ENCODE assay signal across 27 mouse cellular contexts in genomic region chr10:101328545-101328944, GRCm38 (mm10).
"Had no signal": no experiment of that assay in that cellular context is flagged by ENCODE, and none has a peak within 500 bp of the region (broad histone marks: within the 10 kb centered on the region; RNA-seq: fewer than 3 reads in every experiment).

No protein-coding gene starts in this region.

- H3K36me3 ChIP-seq: embryonic facial prominence, embryonic 10.5 days; embryonic facial prominence, embryonic 12.5 days; embryonic facial prominence, embryonic 13.5 days; embryonic facial prominence, embryonic 15.5 days; forebrain, embryonic 10.5 days; forebrain, embryonic 12.5 days; forebrain, embryonic 15.5 days had no signal

- H3K27me3 ChIP-seq: embryonic facial prominence, embryonic 12.5 days; embryonic facial prominence, embryonic 13.5 days; embryonic facial prominence, embryonic 15.5 days; forebrain, embryonic 12.5 days; forebrain, embryonic 13.5 days; forebrain, embryonic 15.5 days had no signal

- H3K27ac ChIP-seq: embryonic facial prominence, embryonic 10.5 days; embryonic facial prominence, embryonic 12.5 days; embryonic facial prominence, embryonic 13.5 days; embryonic facial prominence, embryonic 15.5 days; forebrain, embryonic 10.5 days; forebrain, embryonic 12.5 days; forebrain, embryonic 13.5 days; forebrain, embryonic 15.5 days; gastrocnemius, adult 2 months; heart, adult 2 months had no signal

- DNase-seq: cerebellum, adult 9-10 months; cerebellum, adult 9-11 months; cerebellum, postnatal 10 days; cerebellum, postnatal 14 days; cerebellum, postnatal 25 days; cerebellum, postnatal 36 days; embryo, embryonic 11 days; forebrain, postnatal 0 days; gastrocnemius, adult 2 months; gastrocnemius, postnatal 10 days; gastrocnemius, postnatal 14 days; gastrocnemius, postnatal 25 days; gastrocnemius, postnatal 36 days; heart, adult 11 months; heart, adult 18-20 months; heart, adult 2 months had no signal

- H3K4me3 ChIP-seq: embryonic facial prominence, embryonic 10.5 days; embryonic facial prominence, embryonic 12.5 days; embryonic facial prominence, embryonic 13.5 days; embryonic facial prominence, embryonic 15.5 days; erythroblast, embryonic 14.5 days; forebrain, embryonic 10.5 days; forebrain, embryonic 12.5 days; forebrain, embryonic 13.5 days; forebrain, embryonic 15.5 days; gastrocnemius, adult 2 months; heart, adult 2 months had no signal

- H3K9ac ChIP-seq: embryonic facial prominence, embryonic 12.5 days; embryonic facial prominence, embryonic 13.5 days; embryonic facial prominence, embryonic 15.5 days; forebrain, embryonic 12.5 days; forebrain, embryonic 13.5 days; forebrain, embryonic 15.5 days; forebrain, postnatal 0 days had no signal

- H3K9me3 ChIP-seq: embryonic facial prominence, embryonic 10.5 days; embryonic facial prominence, embryonic 12.5 days; embryonic facial prominence, embryonic 13.5 days; embryonic facial prominence, embryonic 15.5 days; forebrain, embryonic 10.5 days; forebrain, embryonic 12.5 days; forebrain, embryonic 13.5 days; forebrain, embryonic 15.5 days had no signal

- ATAC-seq: forebrain, embryonic 13.5 days; forebrain, embryonic 14.5 days; forebrain, embryonic 15.5 days; forebrain, embryonic 16.5 days; forebrain, postnatal 0 days had no signal

- H3K4me1 ChIP-seq: embryonic facial prominence, embryonic 10.5 days; embryonic facial prominence, embryonic 12.5 days; embryonic facial prominence, embryonic 13.5 days; embryonic facial prominence, embryonic 15.5 days; forebrain, embryonic 10.5 days; forebrain, embryonic 12.5 days; forebrain, embryonic 13.5 days; forebrain, embryonic 15.5 days had no signal

- H3K4me2 ChIP-seq: embryonic facial prominence, embryonic 12.5 days; embryonic facial prominence, embryonic 13.5 days; embryonic facial prominence, embryonic 15.5 days; forebrain, embryonic 12.5 days; forebrain, embryonic 13.5 days; forebrain, embryonic 15.5 days had no signal
